Mouse (Mus musculus): ENCODE data around the gene Ngrn.

Ngrn gene

GRCm38 (mm10) chr7:80261372-80261990, 466 bp downstream of the Ngrn start:
- in situ Hi-C loops (cut with MboI), result no loop called here

DNA sequence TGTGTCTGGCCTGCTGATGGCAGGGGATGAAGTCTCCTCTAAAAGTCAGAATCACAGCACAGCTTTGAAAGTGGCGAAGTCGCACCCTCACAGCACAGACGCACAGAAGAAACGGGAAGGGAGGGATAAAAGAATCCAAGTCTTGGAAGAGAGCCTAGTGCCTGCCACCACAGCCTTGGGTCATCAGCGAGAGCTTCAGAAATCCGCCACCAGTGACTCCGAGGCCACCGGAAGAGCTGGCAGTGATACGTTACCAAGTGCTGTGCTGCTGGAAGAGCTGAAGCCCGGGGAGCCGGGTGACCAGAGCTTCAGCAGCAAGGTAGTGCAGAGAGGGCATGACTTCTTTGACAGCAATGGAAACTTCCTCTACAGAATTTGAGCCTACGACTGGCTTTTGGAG, 3.6 kb downstream of the Ngrn start:
- in situ Hi-C loops (cut with MboI), result no loop called here

DNA sequence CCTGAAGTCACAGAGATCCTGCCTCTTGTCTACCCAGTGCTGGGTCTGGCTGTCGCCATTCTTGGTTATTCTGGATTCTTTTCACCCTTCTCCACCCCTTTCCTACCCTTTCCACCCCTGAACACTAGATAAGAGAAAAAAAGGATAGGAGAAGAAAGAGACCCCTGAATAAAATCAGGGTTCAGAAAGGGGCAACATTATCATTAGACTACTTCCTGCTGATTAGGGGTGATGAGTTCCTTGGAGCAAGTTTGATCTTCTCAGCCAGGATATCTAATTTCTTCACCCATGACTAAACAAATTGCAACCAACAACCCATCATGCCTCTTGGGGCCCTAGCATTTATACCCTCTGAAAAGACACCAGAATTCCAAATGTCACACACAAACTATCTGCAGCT, 6.7 kb downstream of the Ngrn start:
- in situ Hi-C loops (cut with MboI), result no loop called here

GRCm38 (mm10) chr7:80268897-80269750, 8.1 kb downstream of the Ngrn start, which contains the start of gene Vps33b:
Gene Vps33b, plus strand, starts transcription at chr7:80269649.
- in situ Hi-C loops (cut with MboI), result no loop called here

GRCm38 (mm10) chr7:80269751-80270255, 8.8 kb downstream of the Ngrn start:
- in situ Hi-C loops (cut with MboI), result no loop called here

GRCm38 (mm10) chr7:80273456-80273855, 12.4 kb downstream of the Ngrn start:
- in situ Hi-C loops (cut with MboI), result no loop called here

DNA sequence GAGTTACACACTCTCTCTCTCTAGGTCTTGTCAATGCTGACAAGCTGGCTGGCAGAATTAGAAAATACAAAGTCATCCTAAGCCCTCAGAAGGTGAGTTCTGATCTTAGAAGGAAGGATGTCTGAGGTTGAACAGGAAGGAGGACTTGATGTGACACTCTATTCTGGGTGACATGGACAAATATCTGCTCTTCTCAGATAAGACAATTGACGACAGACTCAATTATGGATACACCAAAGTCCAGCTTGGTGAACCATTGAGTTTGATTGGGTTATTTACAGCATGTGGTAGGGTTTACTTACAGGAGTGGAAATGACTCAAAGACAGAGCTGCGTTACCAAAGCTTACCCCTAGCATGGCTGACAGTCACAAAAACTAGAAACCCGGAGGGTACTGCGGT, 15.4 kb downstream of the Ngrn start:
- in situ Hi-C loops (cut with MboI), result no loop called here

DNA sequence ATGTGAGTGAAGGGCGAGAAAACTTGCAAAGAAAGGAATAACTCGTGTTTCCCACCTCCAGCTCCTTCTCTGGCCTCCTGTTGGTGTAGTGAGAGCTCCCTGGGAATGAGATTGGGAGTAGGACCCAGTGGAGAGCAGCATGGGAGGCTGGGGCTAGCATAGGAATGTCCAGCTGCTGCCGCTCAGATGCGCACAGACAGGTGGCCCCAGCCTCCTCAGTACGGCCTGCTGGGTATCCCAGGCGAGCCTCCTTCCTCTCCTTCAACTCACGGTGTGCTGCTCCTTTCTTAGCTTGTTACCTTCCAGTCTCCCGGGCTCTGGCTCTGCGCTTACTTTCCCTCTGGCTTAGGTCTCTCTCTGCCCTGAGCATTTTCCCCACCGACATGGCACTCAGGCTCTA, 19.0 kb downstream of the Ngrn start:
- in situ Hi-C loops (cut with MboI), result no loop called here

DNA sequence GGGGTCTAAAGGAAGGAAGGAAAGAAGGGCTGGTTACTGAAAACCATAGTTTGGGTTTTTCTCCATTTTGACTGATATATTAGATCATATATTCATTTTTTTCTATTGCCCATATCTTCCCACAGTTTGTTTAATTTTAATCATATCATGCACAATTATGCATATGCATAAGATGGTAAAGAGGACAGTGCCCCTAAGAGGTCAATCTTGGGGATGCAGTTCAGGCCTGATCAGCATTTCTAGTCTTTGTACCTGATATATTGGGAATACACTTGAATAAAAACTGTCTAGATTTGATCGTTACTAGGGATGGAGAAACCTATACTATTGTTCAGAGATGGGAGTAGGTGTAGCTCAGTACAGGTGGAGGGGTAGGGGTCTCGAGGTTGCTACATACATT, 20.0 kb downstream of the Ngrn start:
- in situ Hi-C loops (cut with MboI), result no loop called here

DNA sequence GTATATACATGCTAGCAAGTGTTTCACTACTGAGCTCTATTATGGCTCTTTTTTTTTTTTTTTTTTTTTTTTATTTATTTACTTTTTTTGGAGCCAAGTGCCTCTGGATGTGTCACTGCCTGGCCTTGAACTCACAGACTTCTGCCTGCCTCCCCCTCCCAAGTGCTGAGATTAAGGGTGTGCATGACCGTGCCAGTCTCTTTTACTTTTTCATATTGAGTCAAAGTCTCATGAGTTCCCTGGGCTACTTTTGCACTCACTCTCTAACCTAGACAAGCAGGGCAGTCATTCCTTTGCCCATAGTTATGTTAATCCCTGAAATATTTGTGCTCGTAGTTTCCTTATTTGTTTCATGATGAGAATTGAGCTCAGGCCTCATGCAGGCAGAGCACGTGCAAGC, 20.6 kb downstream of the Ngrn start:
- in situ Hi-C loops (cut with MboI), result no loop called here

DNA sequence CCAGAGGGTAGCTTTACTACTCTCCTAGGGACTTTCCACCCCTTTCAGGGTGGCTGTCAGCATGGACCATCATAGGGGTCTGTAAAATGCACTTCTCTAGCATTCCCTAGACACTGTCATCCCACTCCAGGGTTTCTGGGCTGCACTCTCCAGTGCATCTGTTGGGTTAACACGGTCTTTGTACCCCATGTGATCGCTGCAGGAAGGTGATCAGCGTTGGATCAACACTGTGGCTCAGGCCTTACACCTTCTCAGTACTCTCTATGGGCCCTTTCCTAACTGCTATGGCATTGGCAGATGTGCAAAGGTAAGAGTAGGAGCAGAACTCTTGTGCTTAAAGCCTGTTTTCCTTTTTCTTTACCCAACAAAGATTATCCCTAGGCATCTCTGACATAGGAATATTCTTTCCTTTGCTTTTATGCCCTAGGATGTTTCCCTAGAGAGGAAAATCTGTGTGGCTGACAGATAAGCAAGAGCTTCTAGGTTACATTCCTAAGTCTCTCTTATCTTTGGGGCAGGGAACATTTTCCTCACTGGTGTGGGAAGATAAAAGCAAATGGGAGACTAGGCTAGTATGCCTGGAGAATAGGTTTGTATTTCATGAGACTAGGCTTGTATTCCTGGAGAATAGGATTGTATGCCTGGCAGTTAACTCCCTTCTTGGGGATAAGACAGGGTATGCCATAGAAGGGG, 22.4 kb downstream of the Ngrn start:
- in situ Hi-C loops (cut with MboI), result no loop called here

DNA sequence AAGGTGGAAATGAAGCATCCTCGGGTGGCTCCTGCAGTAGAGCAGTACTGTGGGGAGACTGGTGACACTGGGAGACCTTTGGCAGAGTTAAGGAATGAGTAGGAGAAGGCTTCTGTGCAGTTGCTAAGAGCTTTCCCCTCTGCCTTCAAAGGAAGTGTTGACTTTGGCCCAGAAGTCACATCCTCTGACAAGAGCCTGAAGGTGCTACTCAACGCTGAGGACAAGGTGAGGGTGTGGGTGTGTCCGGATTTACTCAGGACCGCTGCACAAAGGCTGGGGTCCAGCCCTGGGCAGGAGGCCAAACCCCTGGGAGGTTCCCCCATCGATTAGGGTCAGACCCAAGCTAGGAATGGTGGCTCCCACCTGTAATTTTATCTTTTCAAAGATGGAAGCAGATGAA, 23.4 kb downstream of the Ngrn start:
- in situ Hi-C loops (cut with MboI), result no loop called here

- in situ Hi-C loops (cut with MboI), result no loop called here
Observed at GRCm38 (mm10) chr7:80285725-80286124, 24.7 kb downstream of the Ngrn start.

GRCm38 (mm10) chr7:80287736-80288135, 26.7 kb downstream of the Ngrn start:
- in situ Hi-C loops (cut with MboI), result no loop called here

DNA sequence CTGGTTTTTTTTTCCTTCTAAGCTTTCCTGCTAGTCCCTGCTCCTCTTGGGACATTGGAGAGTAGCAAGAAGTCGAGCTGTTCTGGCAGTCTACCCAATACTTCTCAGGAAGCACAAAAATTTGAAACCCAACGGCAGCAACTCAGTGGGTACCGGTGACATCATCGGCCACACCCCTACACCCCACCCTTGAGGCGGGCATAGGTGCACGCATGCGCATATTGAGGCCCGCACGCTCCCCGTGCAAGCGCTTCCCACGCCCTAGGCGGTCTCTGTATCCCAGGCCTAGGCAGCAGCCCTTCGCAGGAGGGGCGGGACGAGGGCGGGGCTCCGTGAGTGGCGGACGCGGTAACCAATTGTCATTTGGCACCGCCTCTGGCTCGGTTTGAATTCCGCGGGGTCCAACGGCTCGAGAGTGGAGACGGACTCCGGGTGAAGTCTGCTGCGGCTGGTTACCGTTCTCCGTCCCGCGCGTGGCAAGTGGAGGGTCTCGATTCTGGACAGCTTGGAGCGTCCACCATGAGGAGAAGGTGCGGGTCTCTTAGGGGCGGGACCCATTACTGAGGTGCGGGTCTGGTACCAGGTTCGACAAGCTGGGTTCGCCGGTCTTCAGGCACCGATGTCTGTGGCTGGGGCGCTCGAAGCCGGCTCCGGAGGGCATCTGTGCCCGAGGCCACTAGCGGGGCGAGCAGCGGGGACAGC, 33.2 kb downstream of the Ngrn start, which contains the start of gene Prc1:
Gene Prc1 (plus strand): TSS at position 389 of the 702 bp plus-strand sequence.
- in situ Hi-C loops (cut with MboI), result no loop called here

GRCm38 (mm10) chr7:80294764-80295648, 34.0 kb downstream of the Ngrn start:
- in situ Hi-C loops (cut with MboI), result no loop called here

DNA sequence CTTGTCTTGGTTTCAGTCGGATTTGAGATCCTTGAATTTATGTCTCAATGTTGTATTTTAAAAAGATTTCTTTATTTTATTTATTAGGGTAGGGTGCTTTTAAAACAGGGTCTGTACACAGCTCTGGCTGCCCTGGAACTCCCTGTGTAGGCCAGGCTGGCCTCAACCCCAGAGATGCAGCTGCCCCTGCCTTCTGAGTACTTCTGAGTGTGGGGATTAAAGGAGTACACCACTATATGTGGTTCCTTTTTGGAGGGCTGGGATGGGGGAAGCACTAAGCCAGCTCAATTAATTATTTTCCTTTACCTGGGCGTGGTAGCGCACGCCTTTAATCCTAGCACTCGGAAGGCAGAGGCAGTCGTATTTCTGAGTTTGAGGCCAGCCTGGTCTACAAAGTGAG, 35.4 kb downstream of the Ngrn start:
- in situ Hi-C loops (cut with MboI), result no loop called here

DNA sequence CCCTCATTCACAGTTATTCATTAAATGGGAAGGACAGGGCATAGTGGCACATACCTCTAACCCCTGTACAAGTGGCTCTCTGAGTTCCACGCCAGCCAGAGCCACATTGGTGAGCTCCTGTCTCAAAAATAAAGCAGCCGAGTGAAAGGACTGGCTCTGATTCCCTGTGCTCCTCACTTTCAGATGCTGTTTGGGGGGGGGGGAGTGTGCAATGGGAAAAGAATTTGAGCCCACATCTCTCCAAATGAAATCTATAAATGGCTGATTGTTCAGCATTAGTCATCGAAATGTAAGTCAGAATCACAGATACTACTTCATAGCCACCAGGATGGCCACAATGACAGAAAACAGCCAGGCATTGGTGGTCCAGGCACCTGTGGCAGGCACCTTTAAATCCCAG, 36.0 kb downstream of the Ngrn start:
- in situ Hi-C loops (cut with MboI), result no loop called here

GRCm38 (mm10) chr7:80298754-80299153, 37.7 kb downstream of the Ngrn start:
- in situ Hi-C loops (cut with MboI), result no loop called here

- in situ Hi-C loops (cut with MboI), result no loop called here
Observed at GRCm38 (mm10) chr7:80299568-80299967, 38.6 kb downstream of the Ngrn start.

- in situ Hi-C loops (cut with MboI), result no loop called here
Observed at GRCm38 (mm10) chr7:80301522-80301921, 40.5 kb downstream of the Ngrn start.
